Mouse (Mus musculus) hindbrain, postnatal 0 days (tissue): ENCODE measurements around the gene Gtse1. TPM values are rescaled to one million over a fixed set of nuclear protein-coding genes. Genes with fewer than 3 reads are reported as not detected.
"Not testable (repeated sequence)": the region's sequence is repeated elsewhere in the genome, so short reads cannot be mapped to it uniquely, and the experiment has no call there.

Experiments
- ATAC-seq: fragments of 200-750 bp; cut with Nextera tagmentation; 2 replicates; pipeline ENCODE4 v1.8.0; 2017; ENCODE audit warnings: mild to moderate bottlenecking, moderate TSS enrichment, moderate library complexity
- DNase-seq: peaks from one replicate; pipeline ENCODE4 v3.0.0-alpha.2; 2015; ENCODE audit warnings: low spot score
- H3K27ac ChIP-seq: fragments of 300-500 bp; sonication (generic); 2 replicates; pipeline ENCODE4 v1.5.1; 2014; ENCODE audit warnings: mild to moderate bottlenecking
- H3K27me3 ChIP-seq: fragments of 300-500 bp; sonication (generic); 2 replicates; pipeline ENCODE4 v1.6.1; 2014; ENCODE audit warnings: low read length, mixed read lengths; ENCODE audit not compliant: insufficient read depth
- H3K36me3 ChIP-seq: fragments of 300-500 bp; sonication (generic); 2 replicates; pipeline ENCODE4 v1.6.1; 2014; ENCODE audit warnings: low read length, mixed read lengths; ENCODE audit not compliant: insufficient read depth
- H3K4me1 ChIP-seq: fragments of 300-500 bp; sonication (generic); 2 replicates; pipeline ENCODE4 v1.6.1; 2014; ENCODE audit warnings: antibody characterized with exemption, low read length, mixed read lengths; ENCODE audit not compliant: insufficient read depth
- H3K4me2 ChIP-seq: fragments of 300-500 bp; sonication (generic); 2 replicates; pipeline ENCODE4 v1.6.1; 2014; ENCODE audit warnings: low read depth, mild to moderate bottlenecking, low read length, moderate library complexity, mixed read lengths
- H3K4me3 ChIP-seq: fragments of 300-500 bp; sonication (generic); 2 replicates; pipeline ENCODE4 v1.5.1; 2014; ENCODE audit warnings: low read length
- H3K9ac ChIP-seq: fragments of 300-500 bp; sonication (generic); replicated peaks from 2 replicates; pipeline ENCODE4 v1.6.1; 2014; ENCODE audit warnings: mild to moderate bottlenecking, low read length, moderate library complexity, mixed read lengths
- H3K9me3 ChIP-seq: fragments of 300-500 bp; sonication (generic); 2 replicates; pipeline ENCODE4 v1.6.1; 2016; ENCODE audit warnings: low read length, mixed read lengths
- CTCF ChIP-seq: IDR thresholded peaks from 2 replicates; pipeline ENCODE4 v1.5.1; 2016; ENCODE audit warnings: antibody characterized with exemption, control low read depth, low read depth
- WGBS: fragments of 180-500 bp; shearing (Covaris S2); extraction: QIAGEN DNeasy Blood & Tissue Kit; methylation state at CpG from one replicate; pipeline ENCODE4 v1.1.7; 2014; 5-methylcytosine and 5-hydroxymethylcytosine counted together
- polyA plus RNA-seq: library from polyadenylated mRNA; unstranded; fragments of >200 nt; fragmentation: Nextera tagmentation; extraction: Ambion mirVana; gene quantifications from 2 replicates; pipeline ENCODE4 v1.2.1, GENCODE M21; 2015
- total RNA-seq: library from RNA; depleted of rRNA; stranded (reverse); fragments of >200 nt; gene quantifications from 2 replicates; pipeline ENCODE4 v1.2.3, GENCODE M21; 2014

Gene Gtse1
- total and polyA plus RNA-seq, 2 experiments from 2014 or later = 4.9 to 10.5 TPM

- ATAC-seq = no peak
- H3K4me1 ChIP-seq = peaks cover 2% of the 10 kb centered on the region; the same call in 1 of the 2 replicates
- no peaks in the 10 kb centered on the region for H3K36me3 ChIP-seq
- DNase-seq = no peak
- no peak overlapping the region for H3K27ac ChIP-seq
- H3K4me2 ChIP-seq = no peak overlapping the region
- H3K4me3 ChIP-seq = no peak overlapping the region
- no peak overlapping the region for H3K9ac ChIP-seq
- WGBS = 92% methylated on average over 5 of the region's 5 CpGs
- no peak for TF ChIP-seq CTCF
- no peaks in the 10 kb centered on the region for H3K9me3 ChIP-seq
- H3K27me3 ChIP-seq = no peaks in the 10 kb centered on the region
These were observed 22.7 kb upstream of the Gtse1 start for GRCm38 (mm10) chr15:85836887-85837286.

DNA sequence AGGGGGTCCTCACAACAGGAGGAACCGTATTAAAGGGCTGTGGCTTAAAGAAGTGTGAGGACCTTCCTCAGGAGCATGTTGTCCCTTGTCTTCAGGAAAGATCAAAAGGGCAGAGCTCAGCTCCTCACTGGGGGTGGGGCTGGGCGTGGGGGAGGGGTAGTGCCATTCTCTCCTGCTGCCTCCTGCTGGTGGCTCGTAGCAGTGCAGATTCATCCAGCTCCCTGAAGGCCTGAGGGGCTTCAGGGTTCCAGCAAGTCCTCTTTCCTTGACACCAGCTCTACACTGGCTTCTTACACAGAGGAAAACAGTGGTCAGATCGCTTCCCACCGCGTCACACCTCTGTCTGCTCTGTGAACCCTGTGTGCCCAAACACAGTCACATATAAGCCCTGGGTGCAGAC lies 18.6 kb upstream of the Gtse1 start:
- Histone ChIP-seq H3K27me3 (no peaks in the 10 kb centered on the region), H3K9ac (no peak overlapping the region), H3K9me3 (no peaks in the 10 kb centered on the region), H3K4me2 (no peak overlapping the region), H3K27ac (no peak overlapping the region), H3K4me1 (no peaks in the 10 kb centered on the region), H3K36me3 (0 out of 2 replicates have a peak, but pooled peaks cover 4% of the 10 kb centered on the region), H3K4me3 (no peak overlapping the region)
- WGBS = 30% methylated on average over 6 of the region's 6 CpGs
- peak; percentile 57 for TF ChIP-seq CTCF
- DNase-seq (no peak), ATAC-seq (no peak)

DNA sequence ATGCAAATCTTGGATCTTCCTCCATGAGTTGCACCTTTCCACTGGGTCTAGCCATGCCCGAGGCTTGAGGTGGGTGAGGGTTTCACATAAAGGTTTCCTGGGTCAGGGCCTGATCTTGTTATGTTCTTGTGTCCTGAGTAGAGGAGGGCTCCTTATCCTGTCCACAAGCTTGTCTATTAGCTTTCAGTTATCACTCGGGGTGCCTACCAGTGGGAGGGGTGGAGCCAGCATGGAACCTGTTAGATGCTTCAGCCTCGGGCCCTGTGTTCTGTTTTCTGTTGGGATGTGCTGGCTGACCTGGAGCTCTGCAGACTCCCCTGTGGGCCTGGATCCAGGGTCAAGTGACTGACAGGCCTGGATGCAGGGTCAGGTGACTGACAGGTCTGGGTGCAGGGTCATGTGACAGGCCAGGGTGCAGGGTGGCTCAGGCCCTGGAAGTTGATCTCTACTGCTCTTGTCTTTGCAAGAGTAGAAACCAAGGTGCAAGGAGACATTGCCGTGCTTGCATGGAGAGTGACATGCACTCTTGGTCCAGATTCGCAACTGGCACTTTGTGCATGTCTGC lies 17.7 kb upstream of the Gtse1 start:
- Histone ChIP-seq H3K4me3 (no peak overlapping the region), H3K9ac (no peak overlapping the region), H3K36me3 (0 out of 2 replicates have a peak, but pooled peaks cover 4% of the 10 kb centered on the region), H3K27ac (no peak overlapping the region), H3K27me3 (no peaks in the 10 kb centered on the region), H3K4me2 (no peak overlapping the region), H3K4me1 (no peaks in the 10 kb centered on the region), H3K9me3 (no peaks in the 10 kb centered on the region)
- DNase-seq (no peak), ATAC-seq (no peak)
- 83% methylated on average over 5 of the region's 5 CpGs for WGBS
- TF ChIP-seq CTCF = no peak

DNA sequence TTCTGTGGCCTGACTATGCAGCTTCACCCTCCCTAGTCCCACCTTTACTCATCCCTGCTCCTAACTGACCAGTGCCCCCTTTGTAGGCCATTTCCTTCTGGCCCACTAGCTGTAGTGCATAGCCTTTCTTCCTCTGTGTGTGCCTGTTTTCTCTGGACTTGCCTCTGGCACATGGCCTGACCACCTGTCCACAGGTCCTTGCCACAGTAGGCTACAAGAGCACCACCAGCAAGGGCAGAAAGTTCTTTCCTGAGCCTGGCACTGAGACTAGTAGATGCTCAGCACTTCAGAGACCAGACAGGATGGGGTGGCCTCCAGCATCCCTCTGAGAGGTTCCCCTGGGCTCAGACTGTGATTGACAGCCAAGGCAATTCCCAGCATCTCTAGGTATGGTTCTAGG lies 14.5 kb upstream of the Gtse1 start:
- Histone ChIP-seq H3K36me3 (0 out of 2 replicates have a peak, but pooled peaks cover 4% of the 10 kb centered on the region), H3K9me3 (no peaks in the 10 kb centered on the region), H3K27ac (no peak overlapping the region)

GRCm38 (mm10) chr15:85851656-85852392 lies 7.7 kb upstream of the Gtse1 start:
- Histone ChIP-seq H3K4me2 (no peak overlapping the region), H3K27me3 (no peaks in the 10 kb centered on the region), H3K9ac (no peak overlapping the region), H3K9me3 (no peaks in the 10 kb centered on the region), H3K4me1 (no peaks in the 10 kb centered on the region), H3K36me3 (no peaks in the 10 kb centered on the region), H3K27ac (no peak overlapping the region), H3K4me3 (no peak overlapping the region)
- ATAC-seq = no peak
- TF ChIP-seq CTCF = peak; percentile 29; the same call in 1 of the 2 replicates
- 69% methylated on average over 12 of the region's 12 CpGs for WGBS
- DNase-seq = peak; percentile 12

More for the DNA sequence above, 14.5 kb upstream of the Gtse1 start:
- TF ChIP-seq CTCF = no peak
- no peak overlapping the region for H3K9ac ChIP-seq
- H3K4me1 ChIP-seq = no peaks in the 10 kb centered on the region
- H3K27me3 ChIP-seq = no peaks in the 10 kb centered on the region
- ATAC-seq (no peak), DNase-seq (no peak)
- H3K4me3 ChIP-seq = no peak overlapping the region
- H3K4me2 ChIP-seq = no peak overlapping the region

DNA sequence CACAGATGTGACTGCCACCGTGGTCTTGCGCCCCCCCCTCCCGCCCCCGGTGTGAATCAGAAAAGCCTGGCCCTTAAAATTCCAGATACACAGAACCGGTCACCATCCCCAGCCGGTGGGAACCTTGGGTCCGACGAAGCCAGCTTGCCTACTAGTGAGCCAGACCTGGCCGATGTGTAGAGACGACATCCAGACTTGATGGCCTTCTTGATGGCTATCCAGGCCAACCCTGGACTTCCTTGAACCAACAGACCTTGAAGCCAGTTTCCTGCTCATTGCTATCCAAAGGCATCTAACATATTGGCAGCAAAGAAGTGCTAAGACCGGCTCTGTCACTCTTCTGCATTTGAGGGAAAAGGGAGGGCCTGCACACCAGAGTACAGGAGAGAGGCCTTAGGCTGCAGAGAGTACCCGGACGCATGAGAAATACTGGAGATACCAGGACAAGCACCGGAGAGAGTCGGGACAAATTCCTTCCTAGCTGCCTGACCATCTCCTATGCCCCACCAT lies 510 bp upstream of the Gtse1 start:
- Histone ChIP-seq H3K36me3 (no peaks in the 10 kb centered on the region), H3K27ac (peak overlapping the region; percentile 90), H3K4me3 (peak overlapping the region; percentile 60), H3K27me3 (no peaks in the 10 kb centered on the region), H3K4me2 (peak overlapping the region; percentile 66), H3K4me1 (peaks cover 4% of the 10 kb centered on the region; the same call in 1 of the 2 replicates), H3K9me3 (no peaks in the 10 kb centered on the region), H3K9ac (peak overlapping the region; percentile 73)
- WGBS = 11% methylated on average over 15 of the region's 15 CpGs
- ATAC-seq = no peak
- TF ChIP-seq CTCF = no peak
- no peak for DNase-seq

DNA sequence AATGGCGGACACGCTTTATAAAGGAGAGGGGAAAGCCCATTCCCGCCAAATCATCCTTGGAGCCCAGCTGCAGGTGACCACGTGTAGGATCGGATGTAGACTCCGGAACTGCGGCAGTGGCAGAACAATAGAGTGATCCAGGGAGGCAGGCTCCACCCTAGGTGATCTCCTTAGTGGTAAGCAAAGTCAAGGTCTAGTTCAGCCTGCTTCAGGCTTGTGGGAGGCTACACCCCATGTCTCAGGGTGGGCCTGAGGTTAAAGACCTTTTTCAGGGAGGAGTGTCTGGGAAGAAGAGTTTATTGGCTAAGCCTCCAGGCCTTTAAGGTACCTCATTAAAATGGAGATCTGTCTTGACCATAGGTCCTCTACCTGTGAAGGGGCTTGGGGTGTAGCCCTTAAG lies 6.4 kb downstream of the Gtse1 start:
- not testable (repeated sequence) for H3K9me3 ChIP-seq, H3K4me2 ChIP-seq, H3K9ac ChIP-seq, H3K4me1 ChIP-seq, DNase-seq, H3K27me3 ChIP-seq, ATAC-seq, H3K4me3 ChIP-seq, H3K27ac ChIP-seq, H3K36me3 ChIP-seq
- 94% methylated on average over 7 of the region's 7 CpGs for WGBS
